Mouse (Mus musculus) MEL (cell line): ENCODE data around the gene Glipr1.
"Not testable (repeated sequence)": the region's sequence is repeated elsewhere in the genome, so short reads cannot be mapped to it uniquely, and the experiment has no call there.

ENCODE experiments used
- CTCF ChIP-seq, 3 experiments: IDR thresholded peaks in 2 of 3; conservative IDR thresholded peaks in 1 of 3; 2 replicates each; pipeline ENCODE4 v1.5.1; 2011 to 2012; ENCODE audit warnings: low read length in 3 of 3, low read depth in 2 of 3, mild to moderate bottlenecking in 2 of 3, improper control_type of control experiment in 1 of 3, inconsistent platforms in 1 of 3, mixed read lengths in 1 of 3, moderate library complexity in 1 of 3; ENCODE audit not compliant: control insufficient read depth in 1 of 3, insufficient read depth in 1 of 3, poor library complexity in 1 of 3, severe bottlenecking in 1 of 3
- E2F4 ChIP-seq: IDR thresholded peaks from 2 replicates; pipeline ENCODE4 v1.6.1; 2011; ENCODE audit warnings: low read depth, low read length, improper control_type of control experiment, borderline replicate concordance
- ELF1 ChIP-seq: IDR thresholded peaks from 2 replicates; pipeline ENCODE4 v1.6.1; 2014; ENCODE audit warnings: low read depth, mild to moderate bottlenecking, inconsistent platforms, low read length, improper control_type of control experiment, moderate library complexity
- EP300 ChIP-seq, 2 experiments: IDR thresholded peaks; 2 replicates each; pipeline ENCODE4 v1.6.1; 2011; ENCODE audit warnings: improper control_type of control experiment in 2 of 2, low read length in 2 of 2, low read depth in 1 of 2, mild to moderate bottlenecking in 1 of 2
- ETS1 ChIP-seq: IDR thresholded peaks from 2 replicates; pipeline ENCODE4 v1.6.1; 2012; ENCODE audit warnings: low read depth, mild to moderate bottlenecking, inconsistent platforms, low read length, improper control_type of control experiment, moderate library complexity
- GATA1 ChIP-seq: IDR thresholded peaks from 2 replicates; pipeline ENCODE4 v1.6.1; 2011; ENCODE audit warnings: low read depth, low read length, improper control_type of control experiment
- MAFK ChIP-seq: IDR thresholded peaks from 2 replicates; pipeline ENCODE4 v1.6.1; 2011; ENCODE audit warnings: low read depth, mild to moderate bottlenecking, low read length, improper control_type of control experiment, borderline replicate concordance
- MEF2A ChIP-seq: IDR thresholded peaks from 2 replicates; pipeline ENCODE4 v1.6.1; 2014; ENCODE audit warnings: low read depth, mild to moderate bottlenecking, inconsistent platforms, low read length, improper control_type of control experiment; ENCODE audit not compliant: poor library complexity, insufficient replicate concordance, severe bottlenecking; ENCODE audit errors: extremely low read depth
- MYC ChIP-seq: IDR thresholded peaks from 2 replicates; pipeline ENCODE4 v1.6.1; 2011; ENCODE audit warnings: low read depth, mild to moderate bottlenecking, low read length, improper control_type of control experiment, moderate library complexity
- NELFE ChIP-seq: IDR thresholded peaks from 2 replicates; pipeline ENCODE4 v1.6.1; 2011; ENCODE audit warnings: low read depth, low read length, improper control_type of control experiment
- POLR2A ChIP-seq, 2 experiments: IDR thresholded peaks; 2 replicates each; pipeline ENCODE4 v1.6.1; 2011 to 2012; ENCODE audit warnings: low read length in 2 of 2, mild to moderate bottlenecking in 2 of 2, control low read depth in 1 of 2, improper control_type of control experiment in 1 of 2, low read depth in 1 of 2, moderate library complexity in 1 of 2; ENCODE audit not compliant: control insufficient read depth in 1 of 2, insufficient read depth in 1 of 2, poor library complexity in 1 of 2
- POLR2AphosphoS5 ChIP-seq: IDR thresholded peaks from 2 replicates; pipeline ENCODE4 v1.6.1; 2012; ENCODE audit warnings: low read depth, borderline replicate concordance, mild to moderate bottlenecking, inconsistent platforms, low read length, moderate library complexity, mixed read lengths
- TBP ChIP-seq: IDR thresholded peaks from 2 replicates; pipeline ENCODE4 v1.8.0; 2011; ENCODE audit warnings: low read depth, low read length, improper control_type of control experiment

GRCm38 (mm10) chr10:112051956-112052355, 49.5 kb upstream of the Glipr1 start:
- TF ChIP-seq POLR2A (IDR thresholded peaks at IDR 0.05; ENCODE audit: control insufficient read depth in 1 of 2, insufficient read depth in 1 of 2, low read depth in 1 of 2, low read length in 2 of 2, poor library complexity in 1 of 2); ETS1; E2F4; EP300 (IDR thresholded peaks at IDR 0.05; ENCODE audit: low read depth in 1 of 2, low read length in 2 of 2); POLR2AphosphoS5; CTCF (IDR thresholded peaks at IDR 0.05 in 2 of 3, conservative IDR thresholded peaks at IDR 0.05 in 1 of 3; ENCODE audit: control insufficient read depth in 1 of 3, insufficient read depth in 1 of 3, low read depth in 2 of 3, low read length in 3 of 3, poor library complexity in 1 of 3, severe bottlenecking in 1 of 3); NELFE; MYC; MAFK; GATA1; TBP; MEF2A; ELF1: not testable (repeated sequence)
